Mouse (Mus musculus) thymus, adult 18-20 months (tissue): Measurements from ENCODE around the gene Klra9.
"Not testable (repeated sequence)": the region's sequence is repeated elsewhere in the genome, so short reads cannot be mapped to it uniquely, and the experiment has no call there.

Source experiments
- DNase-seq, 2 experiments: peaks; one replicate each; pipeline ENCODE4 v3.0.0; 2022; ENCODE audit warnings: mixed read lengths in 2 of 2

Klra9 gene

DNA sequence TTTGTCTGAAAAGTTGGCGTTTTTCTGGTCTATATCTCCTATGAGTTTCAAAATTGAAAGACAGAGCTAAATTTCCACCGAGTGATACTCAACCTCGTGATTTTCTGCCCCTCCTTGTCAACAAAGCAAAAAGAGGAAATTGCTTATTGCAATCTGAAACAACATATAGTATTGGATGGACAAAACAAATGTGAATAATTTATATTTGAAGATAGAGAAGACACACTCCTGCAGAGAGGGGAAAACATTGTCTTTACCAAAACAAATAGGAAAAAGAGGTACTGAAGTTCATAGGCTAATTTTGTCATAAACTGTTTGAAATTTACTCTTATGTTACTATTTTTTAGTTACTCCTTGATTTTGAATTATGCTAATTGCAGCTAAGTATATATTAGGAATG, at the start of gene Klra9:
Gene Klra9, minus strand, starts transcription at position 101 of the 400 bp plus-strand sequence.
- DNase-seq = not testable (repeated sequence)

- no peak for DNase-seq
Measured at GRCm38 (mm10) chr6:130237536-130237935, 44.6 kb upstream of the Klra9 start.

- no peak for DNase-seq
Measured at GRCm38 (mm10) chr6:130236635-130237034, 43.7 kb upstream of the Klra9 start.

DNA sequence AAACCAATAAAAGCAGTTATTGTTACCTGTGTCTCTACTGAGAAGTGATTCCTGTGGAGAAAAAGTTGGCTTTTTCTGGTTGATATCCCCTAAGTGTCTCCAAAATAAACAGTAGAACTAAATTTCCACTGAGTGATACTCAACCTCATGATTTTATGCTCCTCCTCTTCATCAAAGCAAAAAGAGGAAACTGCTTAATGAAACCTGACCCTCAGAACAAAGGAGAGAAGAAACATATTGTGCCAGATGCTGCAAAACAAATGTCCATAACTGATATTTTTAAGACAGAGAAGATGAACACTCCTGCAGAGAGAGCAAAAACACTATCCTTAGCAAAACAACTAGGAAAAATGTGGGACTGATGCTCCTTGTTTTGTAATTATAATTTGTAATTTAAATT, 40.3 kb upstream of the Klra9 start, which contains the start of gene Klra7:
Gene Klra7, minus strand, starts transcription at position 101 of the 400 bp plus-strand sequence.
- no peak for DNase-seq

DNA sequence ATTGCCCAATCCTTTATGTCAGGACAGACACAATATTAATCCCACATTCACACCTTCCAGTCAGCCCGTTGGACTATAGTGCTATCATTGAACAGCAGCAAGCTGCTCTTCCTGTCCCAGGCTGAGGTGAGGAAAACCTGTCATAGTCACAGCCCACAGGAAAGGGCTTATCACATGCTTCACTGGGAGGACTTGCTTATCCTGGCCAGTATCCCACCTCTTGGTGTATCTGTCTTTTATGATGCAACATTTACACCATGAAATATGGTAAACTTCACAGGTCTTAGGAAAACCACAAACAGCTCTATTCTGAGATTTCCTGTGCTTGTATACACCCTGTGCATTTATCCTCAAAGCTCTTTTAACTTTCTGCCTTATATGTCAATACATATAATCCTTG, 4.5 kb upstream of the Klra9 start:
- not testable (repeated sequence) for DNase-seq

DNA sequence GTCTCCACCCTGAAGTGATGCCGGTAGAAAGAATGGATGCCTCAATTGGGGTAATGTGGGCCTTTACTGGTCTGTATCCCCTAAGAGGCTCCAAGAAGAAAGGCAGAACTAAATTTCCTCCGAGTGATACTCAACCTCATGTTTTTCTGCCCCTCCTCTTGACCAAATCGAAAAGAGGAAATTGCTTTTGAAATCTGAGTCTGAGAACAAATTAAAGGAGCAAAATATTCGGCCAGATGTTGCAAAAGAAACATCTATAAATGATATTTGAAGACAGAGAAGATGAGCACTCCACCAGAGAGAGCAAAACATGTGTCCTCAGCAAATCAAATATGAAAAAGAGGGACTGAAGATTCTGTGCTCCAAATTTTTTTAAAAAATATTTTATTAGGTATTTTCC, 63.1 kb downstream of the Klra9 start, which contains the start of gene Klra8:
Gene Klra8, minus strand, starts transcription at position 101 of the 400 bp plus-strand sequence.
- not testable (repeated sequence) for DNase-seq
